Mouse (Mus musculus) embryonic facial prominence, embryonic 14.5 days (tissue): ENCODE results near the gene Obsl1. TPM values are rescaled to one million over a fixed set of nuclear protein-coding genes. Genes with fewer than 3 reads are reported as not detected.
A peak's percentile ranks its signal among the peaks of the same experiment; 100 is the strongest.

Experiments
- ATAC-seq: fragments of 200-750 bp; cut with Nextera tagmentation; 2 replicates; pipeline ENCODE4 v1.8.0; 2017; ENCODE audit warnings: low read depth, moderate number of reproducible peaks, moderate TSS enrichment
- DNase-seq: peaks from one replicate; pipeline ENCODE4 v3.0.0-alpha.2; 2015; ENCODE audit warnings: low spot score
- H3K27ac ChIP-seq: fragments of 300-500 bp; sonication (generic); replicated peaks from 2 replicates; pipeline ENCODE4 v1.5.1; 2014; ENCODE audit warnings: low read depth, mild to moderate bottlenecking, low read length, moderate library complexity
- H3K27me3 ChIP-seq: fragments of 300-500 bp; sonication (generic); replicated peaks from 2 replicates; pipeline ENCODE4 v1.6.1; 2014; ENCODE audit warnings: low read length; ENCODE audit not compliant: control insufficient read depth, insufficient read depth
- H3K36me3 ChIP-seq: fragments of 300-500 bp; sonication (generic); 2 replicates; pipeline ENCODE4 v1.6.1; 2014; ENCODE audit warnings: low read length, mixed read lengths; ENCODE audit not compliant: control insufficient read depth, insufficient read depth
- H3K4me1 ChIP-seq: fragments of 300-500 bp; sonication (generic); 2 replicates; pipeline ENCODE4 v1.6.1; 2014; ENCODE audit warnings: antibody characterized with exemption, low read length; ENCODE audit not compliant: control insufficient read depth, insufficient read depth
- H3K4me2 ChIP-seq: fragments of 300-500 bp; sonication (generic); 2 replicates; pipeline ENCODE4 v1.6.1; 2014; ENCODE audit warnings: low read depth, mild to moderate bottlenecking, low read length, moderate library complexity, mixed read lengths
- H3K4me3 ChIP-seq: fragments of 300-500 bp; sonication (generic); 2 replicates; pipeline ENCODE4 v1.5.1; 2014; ENCODE audit warnings: low read depth, mild to moderate bottlenecking, low read length
- H3K9ac ChIP-seq: fragments of 300-500 bp; sonication (generic); 2 replicates; pipeline ENCODE4 v1.6.1; 2014; ENCODE audit warnings: low read depth, mild to moderate bottlenecking, low read length, moderate library complexity, mixed read lengths
- H3K9me3 ChIP-seq: fragments of 300-500 bp; sonication (generic); 2 replicates; pipeline ENCODE4 v1.6.1; 2016; ENCODE audit warnings: low read length; ENCODE audit not compliant: control insufficient read depth
- WGBS: fragments of 180-500 bp; shearing (Covaris S2); extraction: QIAGEN DNeasy Blood & Tissue Kit; methylation state at CpG from one replicate; pipeline ENCODE4 v1.1.7; 2014; 5-methylcytosine and 5-hydroxymethylcytosine counted together
- polyA plus RNA-seq: library from polyadenylated mRNA; unstranded; fragments of >200 nt; fragmentation: Nextera tagmentation; extraction: Ambion mirVana; gene quantifications from 2 replicates; pipeline ENCODE4 v1.2.1, GENCODE M21; 2014

The Obsl1 gene
- polyA plus RNA-seq, 1 experiment from 2014 or later = 98.7 TPM

- no peaks in the 10 kb centered on the region for H3K36me3 ChIP-seq
- no peak overlapping the region for H3K9ac ChIP-seq
- H3K27ac ChIP-seq = no peak overlapping the region
- no peak overlapping the region for H3K4me2 ChIP-seq
- no peaks in the 10 kb centered on the region for H3K27me3 ChIP-seq
- H3K4me3 ChIP-seq = no peak overlapping the region
- H3K4me1 ChIP-seq = peaks cover 11% of the 10 kb centered on the region
- 48% methylated on average over 4 of the region's 4 CpGs for WGBS
- DNase-seq (no peak), ATAC-seq (no peak)
- H3K9me3 ChIP-seq = no peaks in the 10 kb centered on the region
Observed at GRCm38 (mm10) chr1:75511437-75512210, 5.4 kb upstream of the Obsl1 start.

- Histone ChIP-seq H3K27me3 (no peaks in the 10 kb centered on the region), H3K36me3 (no peaks in the 10 kb centered on the region), H3K4me1 (peaks cover 15% of the 10 kb centered on the region), H3K27ac (no peak overlapping the region), H3K4me3 (no peak overlapping the region), H3K9ac (no peak overlapping the region), H3K9me3 (no peaks in the 10 kb centered on the region), H3K4me2 (no peak overlapping the region)
- no peak for DNase-seq
- WGBS = 71% methylated on average over 5 of the region's 5 CpGs
- no peak for ATAC-seq
Observed at GRCm38 (mm10) chr1:75510154-75510553, 3.9 kb upstream of the Obsl1 start.

- H3K9me3 ChIP-seq = no peaks in the 10 kb centered on the region
- ATAC-seq (no peak), DNase-seq (no peak)
- H3K4me3 ChIP-seq = no peak overlapping the region
- H3K27ac ChIP-seq = no peak overlapping the region
- H3K36me3 ChIP-seq = no peaks in the 10 kb centered on the region
- no peaks in the 10 kb centered on the region for H3K27me3 ChIP-seq
- 45% methylated on average over 19 of the region's 20 CpGs for WGBS
- peaks cover 20% of the 10 kb centered on the region for H3K4me1 ChIP-seq
- H3K4me2 ChIP-seq = no peak overlapping the region
- no peak overlapping the region for H3K9ac ChIP-seq
Observed at GRCm38 (mm10) chr1:75509586-75509985, 3.3 kb upstream of the Obsl1 start.

- Histone ChIP-seq H3K9me3 (no peaks in the 10 kb centered on the region), H3K27ac (peak within 1 kb of the TSS; percentile 97), H3K4me3 (peak within 1 kb of the TSS; percentile 92), H3K27me3 (no peaks in the 10 kb centered on the region), H3K9ac (peak within 1 kb of the TSS; percentile 98), H3K4me1 (peaks cover 24% of the 10 kb centered on the region), H3K4me2 (peak within 1 kb of the TSS; percentile 96), H3K36me3 (peaks cover 17% of the 10 kb centered on the region)
- ATAC-seq (no peak), DNase-seq (no peak)
- WGBS = 65% methylated on average over 10 of the region's 10 CpGs
Observed at GRCm38 (mm10) chr1:75507006-75507405, 754 bp upstream of the Obsl1 start, which contains the start of gene Inha. Inha (plus strand) TSS chr1:75507077.

GRCm38 (mm10) chr1:75505159-75505955, 895 bp downstream of the Obsl1 start:
- Histone ChIP-seq H3K9ac (peak overlapping the region; percentile 98), H3K4me1 (peaks cover 24% of the 10 kb centered on the region), H3K9me3 (no peaks in the 10 kb centered on the region), H3K27me3 (no peaks in the 10 kb centered on the region), H3K36me3 (peaks cover 34% of the 10 kb centered on the region), H3K27ac (peak overlapping the region; percentile 97), H3K4me3 (peak overlapping the region; percentile 92), H3K4me2 (peak overlapping the region; percentile 96)
- ATAC-seq = peak; percentile 44
- under 1% methylated on average over 60 of the region's 84 CpGs for WGBS
- DNase-seq = peak; percentile 79

- Histone ChIP-seq H3K9ac (peak overlapping the region; percentile 98), H3K4me2 (peak overlapping the region; percentile 96)
Observed at GRCm38 (mm10) chr1:75504256-75505045, 1.8 kb downstream of the Obsl1 start.

GRCm38 (mm10) chr1:75503651-75503980, 2.6 kb downstream of the Obsl1 start:
- H3K4me2 ChIP-seq = peak overlapping the region; percentile 96
- no peaks in the 10 kb centered on the region for H3K9me3 ChIP-seq
- H3K27ac ChIP-seq = no peak overlapping the region
- DNase-seq = no peak
- ATAC-seq = no peak
- peaks cover 24% of the 10 kb centered on the region for H3K4me1 ChIP-seq
- peak overlapping the region; percentile 92; the same call in 1 of the 2 replicates for H3K4me3 ChIP-seq
- 72% methylated on average over 23 of the region's 23 CpGs for WGBS
- H3K36me3 ChIP-seq = peaks cover 51% of the 10 kb centered on the region
- H3K27me3 ChIP-seq = no peaks in the 10 kb centered on the region
- H3K9ac ChIP-seq = no peak overlapping the region

More at GRCm38 (mm10) chr1:75504256-75505045, 1.8 kb downstream of the Obsl1 start:
- ATAC-seq (no peak), DNase-seq (no peak)
- Histone ChIP-seq H3K27ac (peak overlapping the region; percentile 97; the same call in 1 of the 2 replicates), H3K27me3 (no peaks in the 10 kb centered on the region), H3K4me1 (peaks cover 24% of the 10 kb centered on the region), H3K9me3 (no peaks in the 10 kb centered on the region), H3K36me3 (peaks cover 43% of the 10 kb centered on the region), H3K4me3 (peak overlapping the region; percentile 92)
- 44% methylated on average over 9 of the region's 9 CpGs for WGBS

GRCm38 (mm10) chr1:75502945-75503650, 3.2 kb downstream of the Obsl1 start:
- no peak for ATAC-seq
- no peak overlapping the region for H3K4me3 ChIP-seq
- peaks cover 24% of the 10 kb centered on the region for H3K4me1 ChIP-seq
- no peak for DNase-seq
- no peaks in the 10 kb centered on the region for H3K27me3 ChIP-seq
- H3K27ac ChIP-seq = no peak overlapping the region
- no peak overlapping the region for H3K9ac ChIP-seq
- peak overlapping the region; percentile 96 for H3K4me2 ChIP-seq
- 88% methylated on average over 22 of the region's 25 CpGs for WGBS
- H3K36me3 ChIP-seq = peaks cover 56% of the 10 kb centered on the region
- no peaks in the 10 kb centered on the region for H3K9me3 ChIP-seq
